Mouse (Mus musculus) liver, embryonic 11.5 days (tissue): Measurements from ENCODE around the gene Mfsd4a. TPM values are rescaled to one million over a fixed set of nuclear protein-coding genes. Genes with fewer than 3 reads are reported as not detected.

ENCODE experiments used
- ATAC-seq: fragments of 200-750 bp; cut with Nextera tagmentation; replicated peaks from 2 replicates; pipeline ENCODE4 v1.8.0; 2017; ENCODE audit warnings: moderate number of reproducible peaks, mild to moderate bottlenecking, moderate TSS enrichment, moderate library complexity; ENCODE audit not compliant: low FRiP score
- DNase-seq: peaks from one replicate; pipeline ENCODE4 v3.0.0-alpha.2; 2017; ENCODE audit warnings: low spot score
- H3K27ac ChIP-seq: fragments of 300-500 bp; sonication (generic); 2 replicates; pipeline ENCODE4 v1.5.1; 2014; ENCODE audit warnings: mild to moderate bottlenecking, low read depth, low read length, control low read depth
- H3K27me3 ChIP-seq: fragments of 300-500 bp; sonication (generic); replicated peaks from 2 replicates; pipeline ENCODE4 v1.6.1; 2014; ENCODE audit warnings: low read length, mixed read lengths; ENCODE audit not compliant: control insufficient read depth, insufficient read depth
- H3K36me3 ChIP-seq: fragments of 300-500 bp; sonication (generic); 2 replicates; pipeline ENCODE4 v1.6.1; 2014; ENCODE audit warnings: mild to moderate bottlenecking, low read length, moderate library complexity, mixed read lengths; ENCODE audit not compliant: control insufficient read depth, insufficient read depth
- H3K4me1 ChIP-seq: fragments of 300-500 bp; sonication (generic); replicated peaks from 2 replicates; pipeline ENCODE4 v1.6.1; 2014; ENCODE audit warnings: low read length, mixed read lengths; ENCODE audit not compliant: control insufficient read depth, insufficient read depth
- H3K4me2 ChIP-seq: fragments of 300-500 bp; sonication (generic); 2 replicates; pipeline ENCODE4 v1.6.1; 2014; ENCODE audit warnings: mild to moderate bottlenecking, control low read depth, moderate library complexity
- H3K4me3 ChIP-seq: fragments of 300-500 bp; sonication (generic); 2 replicates; pipeline ENCODE4 v1.5.1; 2014; ENCODE audit warnings: low read depth, low read length, control low read depth
- H3K9ac ChIP-seq: fragments of 300-500 bp; sonication (generic); 2 replicates; pipeline ENCODE4 v1.6.1; 2014; ENCODE audit warnings: low read depth, low read length, control low read depth
- H3K9me3 ChIP-seq: fragments of 300-500 bp; sonication (generic); 2 replicates; pipeline ENCODE4 v1.6.1; 2016; ENCODE audit warnings: low read length, inconsistent platforms, mixed read lengths; ENCODE audit not compliant: control insufficient read depth
- WGBS: fragments of 180-500 bp; shearing (Covaris S2); extraction: QIAGEN DNeasy Blood & Tissue Kit; methylation state at CpG from one replicate; pipeline ENCODE4 v1.1.7; 2014; 5-methylcytosine and 5-hydroxymethylcytosine counted together
- polyA plus RNA-seq: library from polyadenylated mRNA; unstranded; fragments of >200 nt; fragmentation: Nextera tagmentation; extraction: Ambion mirVana; gene quantifications from 2 replicates; pipeline ENCODE4 v1.2.1, GENCODE M21; 2014

Gene Mfsd4a
- polyA plus RNA-seq, 1 experiment from 2014 or later, result 9.9 TPM

DNA sequence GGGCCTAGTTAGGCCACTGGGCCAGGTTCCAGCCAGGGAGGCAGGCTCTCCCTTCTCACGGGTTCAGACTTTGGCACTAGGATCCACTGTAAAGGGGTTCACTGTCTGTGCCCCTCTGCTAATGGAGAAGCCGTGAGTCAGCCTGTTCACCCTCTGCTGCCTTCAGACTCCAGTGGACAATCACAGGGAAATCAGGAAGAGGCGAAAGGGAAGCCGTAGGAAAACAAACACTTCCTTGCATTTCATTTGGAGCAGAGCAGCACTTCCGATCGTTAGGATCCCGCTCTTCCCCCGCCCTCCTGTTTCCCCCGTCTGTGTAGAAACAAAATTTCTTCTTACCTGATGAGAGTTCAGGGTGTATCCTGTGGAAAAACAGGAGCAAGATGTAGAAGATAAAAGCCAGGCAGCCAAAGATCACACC, 27.7 kb downstream of the Mfsd4a start:
- no peaks in the 10 kb centered on the region for H3K36me3 ChIP-seq
- no peaks in the 10 kb centered on the region for H3K9me3 ChIP-seq
- H3K4me2 ChIP-seq, result no peak overlapping the region
- no peak overlapping the region for H3K4me3 ChIP-seq
- ATAC-seq, result no peak
- H3K27me3 ChIP-seq, result no peaks in the 10 kb centered on the region
- H3K27ac ChIP-seq, result no peak overlapping the region
- H3K4me1 ChIP-seq, result no peaks in the 10 kb centered on the region
- no peak for DNase-seq
- 67% methylated on average over 9 of the region's 9 CpGs for WGBS
- H3K9ac ChIP-seq, result no peak overlapping the region

GRCm38 (mm10) chr1:132038753-132039152, 29.1 kb downstream of the Mfsd4a start:
- H3K4me2 ChIP-seq, result no peak overlapping the region
- H3K4me1 ChIP-seq, result no peaks in the 10 kb centered on the region
- no peaks in the 10 kb centered on the region; the same call in 1 of the 2 replicates for H3K36me3 ChIP-seq
- no peak for DNase-seq
- no peak overlapping the region for H3K9ac ChIP-seq
- H3K9me3 ChIP-seq, result no peaks in the 10 kb centered on the region
- H3K4me3 ChIP-seq, result no peak overlapping the region
- H3K27ac ChIP-seq, result no peak overlapping the region
- ATAC-seq, result no peak
- no peaks in the 10 kb centered on the region for H3K27me3 ChIP-seq
- WGBS, result 71% methylated on average over 5 of the region's 5 CpGs

- no peaks in the 10 kb centered on the region; the same call in 1 of the 2 replicates for H3K36me3 ChIP-seq
- H3K9me3 ChIP-seq, result no peaks in the 10 kb centered on the region
- H3K27ac ChIP-seq, result no peak overlapping the region
- H3K4me3 ChIP-seq, result no peak overlapping the region
- DNase-seq, result no peak
- no peaks in the 10 kb centered on the region for H3K27me3 ChIP-seq
- H3K9ac ChIP-seq, result no peak overlapping the region
- H3K4me2 ChIP-seq, result no peak overlapping the region
- 84% methylated on average over 3 of the region's 3 CpGs for WGBS
- H3K4me1 ChIP-seq, result no peaks in the 10 kb centered on the region
- no peak for ATAC-seq
These were observed 30.1 kb downstream of the Mfsd4a start for GRCm38 (mm10) chr1:132037746-132038145.

DNA sequence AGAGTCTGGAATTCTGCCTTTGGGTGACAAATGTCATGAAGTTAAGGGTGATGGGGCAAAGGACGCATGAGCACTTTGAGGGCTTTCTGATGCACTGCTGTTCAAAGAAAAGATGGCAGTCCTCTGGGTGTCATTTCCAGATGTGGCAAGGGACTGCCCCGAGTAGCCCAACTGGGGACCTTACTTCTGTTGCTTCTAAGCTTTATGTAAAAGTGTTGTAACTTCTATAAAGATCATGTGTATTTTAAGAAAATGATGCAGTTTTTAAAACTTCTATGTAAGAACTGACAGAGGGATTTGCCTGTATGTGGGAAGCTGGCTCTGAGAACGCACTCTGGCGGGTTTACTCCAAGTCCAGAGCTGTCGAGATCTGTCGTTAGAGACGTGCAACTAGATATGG, 35.7 kb downstream of the Mfsd4a start:
- WGBS, result 90% methylated on average over 7 of the region's 7 CpGs
- Histone ChIP-seq H3K27ac (no peak overlapping the region), H3K4me2 (no peak overlapping the region), H3K4me1 (no peaks in the 10 kb centered on the region; the same call in 1 of the 2 replicates), H3K36me3 (peaks cover 11% of the 10 kb centered on the region), H3K27me3 (no peaks in the 10 kb centered on the region), H3K9ac (no peak overlapping the region), H3K9me3 (no peaks in the 10 kb centered on the region), H3K4me3 (no peak overlapping the region)
- DNase-seq (no peak), ATAC-seq (no peak)

DNA sequence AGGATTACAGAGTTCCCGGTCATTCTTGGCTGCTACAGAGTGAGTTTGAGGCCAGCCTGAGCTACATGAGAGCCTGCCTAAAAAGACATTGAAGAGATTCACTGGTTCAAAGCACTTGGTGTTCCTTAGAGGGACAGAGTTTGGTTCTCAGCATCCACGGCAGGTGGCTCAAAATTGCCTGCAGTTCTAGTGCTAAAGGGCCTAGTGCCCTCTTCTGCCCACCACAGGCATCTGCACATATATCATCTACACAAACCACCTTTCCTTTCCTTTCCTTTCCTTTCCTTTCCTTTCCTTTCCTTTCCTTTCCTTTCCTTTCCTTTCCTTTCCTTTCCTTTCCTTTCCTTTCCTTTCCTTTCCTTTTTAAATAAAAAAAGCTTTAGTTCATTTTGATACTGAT, 37.3 kb downstream of the Mfsd4a start:
- Histone ChIP-seq H3K9ac (no peak overlapping the region), H3K27ac (no peak overlapping the region), H3K9me3 (no peaks in the 10 kb centered on the region), H3K4me3 (no peak overlapping the region), H3K4me2 (no peak overlapping the region), H3K4me1 (no peaks in the 10 kb centered on the region; the same call in 1 of the 2 replicates), H3K27me3 (no peaks in the 10 kb centered on the region), H3K36me3 (peaks cover 13% of the 10 kb centered on the region)
- ATAC-seq, result no peak
- WGBS, result 72% methylated on average over 2 of the region's 2 CpGs
- DNase-seq, result no peak

DNA sequence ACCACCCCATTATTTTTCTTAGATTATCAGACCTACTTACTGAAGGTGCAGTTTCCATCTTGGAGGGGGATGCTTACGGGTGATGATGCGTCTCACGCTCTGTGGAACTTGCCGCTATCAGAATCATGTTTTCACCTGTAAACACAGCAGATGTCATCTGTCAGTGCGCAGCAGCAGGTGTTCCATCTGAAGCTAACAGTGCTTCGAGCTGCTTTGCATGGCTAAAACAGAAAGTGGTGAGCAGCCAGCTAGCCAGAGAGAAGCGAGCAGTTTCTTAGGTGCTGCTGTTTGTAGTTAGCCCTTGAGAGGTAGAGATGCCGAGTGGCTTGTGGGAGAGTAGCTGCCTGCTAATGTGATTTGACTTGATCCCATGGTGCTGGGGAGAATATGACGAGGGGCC, 39.4 kb downstream of the Mfsd4a start:
- H3K4me2 ChIP-seq, result no peak overlapping the region
- H3K27ac ChIP-seq, result no peak overlapping the region
- H3K9me3 ChIP-seq, result no peaks in the 10 kb centered on the region
- no peak for DNase-seq
- no peaks in the 10 kb centered on the region; the same call in 1 of the 2 replicates for H3K4me1 ChIP-seq
- no peak overlapping the region for H3K9ac ChIP-seq
- ATAC-seq, result no peak
- 93% methylated on average over 9 of the region's 9 CpGs for WGBS
- no peak overlapping the region for H3K4me3 ChIP-seq
- H3K27me3 ChIP-seq, result no peaks in the 10 kb centered on the region
- peaks cover 17% of the 10 kb centered on the region for H3K36me3 ChIP-seq

GRCm38 (mm10) chr1:132027978-132028377, 39.9 kb downstream of the Mfsd4a start:
- DNase-seq (no peak), ATAC-seq (no peak)
- Histone ChIP-seq H3K4me2 (no peak overlapping the region), H3K9me3 (no peaks in the 10 kb centered on the region), H3K4me3 (no peak overlapping the region), H3K36me3 (peaks cover 19% of the 10 kb centered on the region), H3K9ac (no peak overlapping the region), H3K27me3 (no peaks in the 10 kb centered on the region), H3K27ac (no peak overlapping the region), H3K4me1 (no peaks in the 10 kb centered on the region; the same call in 1 of the 2 replicates)
- 94% methylated on average over 5 of the region's 5 CpGs for WGBS

GRCm38 (mm10) chr1:132026925-132027646, 40.8 kb downstream of the Mfsd4a start:
- no peaks in the 10 kb centered on the region for H3K27me3 ChIP-seq
- H3K27ac ChIP-seq, result no peak overlapping the region
- no peak overlapping the region for H3K4me3 ChIP-seq
- no peaks in the 10 kb centered on the region for H3K9me3 ChIP-seq
- H3K9ac ChIP-seq, result no peak overlapping the region
- no peak overlapping the region for H3K4me2 ChIP-seq
- ATAC-seq (peak; percentile 85), DNase-seq (no peak)
- H3K4me1 ChIP-seq, result no peaks in the 10 kb centered on the region; the same call in 1 of the 2 replicates
- H3K36me3 ChIP-seq, result peaks cover 19% of the 10 kb centered on the region
- WGBS, result 87% methylated on average over 11 of the region's 11 CpGs

- no peaks in the 10 kb centered on the region for H3K27me3 ChIP-seq
- H3K4me1 ChIP-seq, result no peaks in the 10 kb centered on the region; the same call in 1 of the 2 replicates
- WGBS, result 79% methylated on average over 3 of the region's 3 CpGs
- H3K36me3 ChIP-seq, result peaks cover 30% of the 10 kb centered on the region
- no peak overlapping the region for H3K4me3 ChIP-seq
- ATAC-seq (no peak), DNase-seq (no peak)
- no peaks in the 10 kb centered on the region for H3K9me3 ChIP-seq
- H3K27ac ChIP-seq, result no peak overlapping the region
- H3K4me2 ChIP-seq, result no peak overlapping the region
- no peak overlapping the region for H3K9ac ChIP-seq
These were observed 45.8 kb downstream of the Mfsd4a start for GRCm38 (mm10) chr1:132022107-132022506.
